Mouse (Mus musculus) G1E (cell line): Measurements from ENCODE around the gene Dcxr.

ENCODE experiments used
- CTCF ChIP-seq: IDR thresholded peaks from 2 replicates; pipeline ENCODE4 v1.5.1; 2012; ENCODE audit warnings: low read depth, low read length, inconsistent platforms, mixed read lengths
- GATA1 ChIP-seq: IDR thresholded peaks from 2 replicates; pipeline ENCODE4 v1.6.1; 2012; ENCODE audit warnings: borderline replicate concordance, low read length, inconsistent platforms, mixed read lengths
- GATA2 ChIP-seq: IDR thresholded peaks from 2 replicates; pipeline ENCODE4 v1.6.1; 2012; ENCODE audit warnings: low read depth, low read length, inconsistent platforms, borderline replicate concordance
- POLR2AphosphoS5 ChIP-seq: IDR thresholded peaks from 2 replicates; pipeline ENCODE4 v1.6.1; 2012; ENCODE audit warnings: low read depth, low read length, inconsistent platforms; ENCODE audit not compliant: insufficient replicate concordance
- TAL1 ChIP-seq: conservative IDR thresholded peaks from 2 replicates; pipeline ENCODE4 v1.6.1; 2012; ENCODE audit warnings: low read depth, low read length, inconsistent platforms, mixed read lengths

- TF ChIP-seq CTCF (no peak), GATA1 (no peak), POLR2AphosphoS5 (no peak), GATA2 (no peak), TAL1 (no peak)
These were observed 4.2 kb downstream of the Dcxr start for GRCm38 (mm10) chr11:120722761-120723382.
